Mouse (Mus musculus): Measurements from ENCODE around the gene Gm20388.

Gene Gm20388

DNA sequence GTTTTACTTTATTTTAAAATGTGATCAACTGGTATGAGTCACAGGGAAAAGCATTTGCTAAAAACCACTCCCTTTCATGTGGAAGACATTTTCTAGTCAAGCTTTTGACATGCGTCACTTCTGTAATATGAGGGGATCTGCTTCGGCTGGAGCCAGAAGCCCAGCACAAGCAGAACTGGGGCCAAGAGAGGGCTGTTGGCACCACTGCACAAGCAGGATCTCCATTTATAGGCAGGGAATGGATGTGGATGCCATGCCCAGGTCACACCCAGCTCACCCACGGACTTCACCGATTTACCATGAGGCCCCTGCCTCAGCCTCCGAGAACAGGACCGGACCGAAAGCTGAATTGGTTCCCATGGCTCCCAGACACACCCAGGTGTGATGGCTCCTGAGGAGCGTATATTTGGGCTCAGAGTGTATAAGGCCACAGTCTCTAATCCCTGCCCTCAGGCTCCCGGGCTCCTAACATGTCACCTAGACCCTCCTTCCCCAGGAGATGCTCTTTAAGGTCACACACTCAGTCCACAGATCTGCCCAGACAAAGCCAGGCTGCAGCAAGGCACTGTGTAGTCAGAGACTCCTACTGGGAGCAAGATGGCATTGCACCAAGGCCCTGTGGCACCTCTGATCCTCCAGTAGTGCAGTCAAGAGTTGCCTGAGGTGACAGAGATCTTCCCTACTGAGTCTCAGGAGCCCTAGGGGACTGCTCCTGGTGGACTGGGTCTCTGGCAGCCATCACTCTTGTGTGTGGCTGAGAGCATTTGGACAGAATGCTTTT lies 4380.5 kb downstream of the Gm20388 start:
- DNase-seq: no peak

- no peak for DNase-seq
Measured at GRCm38 (mm10) chr8:124291693-124292092, 4381.1 kb downstream of the Gm20388 start.

DNA sequence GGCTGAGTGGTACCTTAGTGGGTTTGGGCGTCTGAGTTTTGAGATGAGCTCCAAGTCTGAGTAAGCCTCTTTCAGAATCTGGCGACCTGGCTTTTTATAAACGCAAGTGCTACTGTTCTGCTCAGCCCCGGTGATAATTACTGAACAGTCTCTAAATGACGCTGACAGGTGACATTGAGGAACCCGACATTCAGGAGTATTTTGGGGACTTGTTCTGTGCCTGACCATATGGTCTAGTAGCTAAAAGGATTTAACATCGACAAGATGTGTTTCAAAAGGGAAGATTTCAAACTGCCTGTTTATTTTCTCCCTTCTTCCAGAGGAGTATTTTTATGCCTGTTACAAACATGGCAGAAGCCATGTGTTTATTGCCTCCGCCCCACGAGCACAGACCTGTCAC lies 4382.3 kb downstream of the Gm20388 start:
- DNase-seq: no peak

- no peak for DNase-seq
Measured at GRCm38 (mm10) chr8:124294425-124294824, 4383.8 kb downstream of the Gm20388 start.

DNA sequence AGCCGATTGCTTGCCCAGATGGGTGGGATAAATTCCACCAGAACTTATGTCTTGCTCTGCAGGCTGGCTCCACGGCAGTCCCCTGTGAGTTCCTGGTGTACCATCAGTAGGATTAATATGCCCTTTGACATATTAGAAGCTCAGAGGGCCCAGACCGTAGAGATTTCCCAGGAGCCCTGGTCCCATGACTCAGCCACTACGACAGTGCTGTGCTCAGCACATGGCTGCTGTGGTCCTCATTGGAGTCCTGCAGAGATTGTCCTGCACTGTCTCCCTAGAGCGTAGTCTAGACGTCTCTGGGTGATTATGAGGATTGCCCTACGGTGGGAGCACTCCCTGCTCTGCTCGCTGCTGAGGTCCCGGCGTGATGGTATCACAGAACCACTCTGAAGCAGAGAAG lies 4384.3 kb downstream of the Gm20388 start:
- DNase-seq: no peak

DNA sequence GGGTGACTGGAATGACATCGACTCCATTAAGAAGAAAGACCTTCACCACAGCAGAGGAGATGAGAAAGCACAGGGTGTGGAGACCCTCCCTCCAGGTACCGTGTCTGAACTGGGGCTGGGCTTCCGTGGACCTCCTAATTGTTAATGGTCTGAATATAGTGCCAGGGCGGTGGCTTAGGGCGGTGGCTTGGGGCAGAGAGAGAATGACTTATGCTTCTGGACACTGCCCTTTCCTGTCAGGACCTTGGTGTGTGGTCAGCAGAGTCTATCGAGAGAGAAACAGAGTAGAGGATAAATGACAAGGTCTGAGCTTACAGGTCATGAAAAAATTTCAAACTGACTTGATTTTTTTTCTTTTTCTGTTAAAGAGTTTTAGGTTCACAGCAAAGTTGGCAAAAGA lies 4384.7 kb downstream of the Gm20388 start:
- no peak for DNase-seq

- DNase-seq: no peak
Measured at GRCm38 (mm10) chr8:124301512-124301911, 4390.9 kb downstream of the Gm20388 start.

DNA sequence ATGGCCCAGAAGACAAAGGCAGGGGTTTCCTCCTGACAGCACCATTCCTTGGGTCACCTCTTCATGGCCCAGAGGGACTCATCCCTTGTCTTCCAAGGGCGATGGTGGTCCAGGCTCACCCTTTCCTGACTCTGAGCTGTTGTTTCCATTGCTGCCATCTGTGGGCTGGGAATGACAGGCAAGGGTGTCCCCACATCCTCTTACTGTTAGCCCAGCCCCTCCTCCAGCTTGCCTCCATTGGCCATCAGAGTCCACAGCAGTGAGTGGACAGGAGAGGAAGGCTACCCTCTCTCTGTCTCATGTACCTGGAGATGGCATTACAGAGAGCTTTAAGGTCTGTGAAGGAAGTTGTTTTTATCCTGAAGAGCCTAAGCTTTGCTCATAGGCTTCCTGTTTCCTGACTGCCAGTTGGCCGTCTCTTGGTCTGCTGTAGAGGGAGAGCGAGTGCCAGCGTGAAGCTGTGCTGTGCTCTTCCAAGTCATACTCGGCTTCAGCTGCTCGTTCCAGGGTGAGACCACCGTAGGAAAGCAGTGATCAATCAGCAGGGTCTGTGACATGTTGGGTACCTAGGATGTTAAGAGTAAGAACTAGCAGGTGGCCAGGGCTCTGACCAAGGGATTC lies 4391.4 kb downstream of the Gm20388 start:
- no peak for DNase-seq

DNA sequence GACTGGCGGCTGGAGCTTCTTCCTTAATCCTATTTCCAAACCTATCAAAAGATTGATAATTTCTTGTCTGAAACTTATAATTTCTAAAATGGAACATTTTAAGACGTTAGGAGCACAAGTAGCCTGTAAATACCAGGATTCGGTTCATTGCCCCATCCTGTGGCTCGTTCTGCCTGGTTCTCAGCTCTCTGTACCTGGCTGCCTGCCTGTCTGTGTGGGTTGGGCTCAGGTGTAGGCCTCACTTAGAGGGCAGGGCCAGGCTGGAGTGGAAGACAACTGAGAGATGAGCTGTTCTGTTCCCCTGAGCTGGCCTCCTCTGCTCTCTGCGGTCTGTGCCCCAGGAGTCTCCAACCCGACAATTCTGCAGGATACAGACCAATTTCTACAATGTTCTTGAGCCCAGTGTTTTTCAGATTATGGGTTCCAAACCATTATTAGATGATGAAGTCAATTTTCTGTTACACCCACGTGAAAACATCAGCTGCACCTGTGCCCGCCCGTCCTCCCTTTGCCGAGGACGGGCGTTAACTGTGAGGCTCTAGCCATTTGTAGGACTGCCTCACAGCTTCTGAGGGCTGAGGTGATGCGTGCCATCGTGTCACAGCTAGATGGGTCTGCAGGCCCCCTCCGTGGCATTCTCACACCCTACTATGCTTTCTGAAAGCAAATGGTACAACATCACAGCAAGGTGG lies 4392.7 kb downstream of the Gm20388 start:
- DNase-seq: no peak

DNA sequence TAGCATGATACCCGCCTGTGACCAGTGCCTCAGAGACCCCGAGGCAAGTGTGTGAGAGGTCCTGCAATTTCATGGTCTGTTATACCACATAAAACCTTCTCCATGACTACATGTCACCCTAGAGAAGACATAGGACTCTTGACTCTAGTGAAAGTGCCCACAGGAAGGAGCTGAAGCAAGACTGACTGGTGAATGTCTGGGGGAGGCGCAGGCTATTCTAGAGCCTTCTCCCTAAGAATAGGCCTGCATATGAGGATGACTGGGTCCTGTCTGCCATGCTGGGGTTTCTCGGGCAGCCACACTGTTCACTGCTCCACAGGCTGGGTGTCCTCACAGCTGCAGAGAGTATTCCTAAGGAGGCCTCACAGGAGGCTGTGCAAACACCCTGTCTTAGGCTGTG lies 4393.5 kb downstream of the Gm20388 start:
- DNase-seq: no peak

DNA sequence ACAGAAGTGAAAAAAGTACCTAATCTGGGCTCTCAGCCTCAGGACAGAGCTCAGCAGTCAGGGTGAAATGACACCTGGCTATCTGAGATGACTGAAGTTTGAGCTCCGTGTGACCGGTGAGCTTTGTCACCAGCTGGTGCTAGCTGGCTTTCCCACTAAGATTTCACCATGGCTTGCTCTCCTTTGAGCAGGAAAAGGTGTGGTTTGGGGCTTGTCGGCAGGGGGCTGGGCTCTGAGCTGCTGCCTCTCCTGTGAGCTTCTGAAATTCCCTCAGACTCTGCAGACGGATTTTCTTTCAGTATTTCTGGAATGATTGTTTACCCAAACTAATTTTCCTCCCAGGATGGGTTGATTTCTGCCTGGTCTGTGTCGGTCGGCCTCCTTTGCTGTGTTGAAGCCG lies 4395.9 kb downstream of the Gm20388 start:
- no peak for DNase-seq

DNA sequence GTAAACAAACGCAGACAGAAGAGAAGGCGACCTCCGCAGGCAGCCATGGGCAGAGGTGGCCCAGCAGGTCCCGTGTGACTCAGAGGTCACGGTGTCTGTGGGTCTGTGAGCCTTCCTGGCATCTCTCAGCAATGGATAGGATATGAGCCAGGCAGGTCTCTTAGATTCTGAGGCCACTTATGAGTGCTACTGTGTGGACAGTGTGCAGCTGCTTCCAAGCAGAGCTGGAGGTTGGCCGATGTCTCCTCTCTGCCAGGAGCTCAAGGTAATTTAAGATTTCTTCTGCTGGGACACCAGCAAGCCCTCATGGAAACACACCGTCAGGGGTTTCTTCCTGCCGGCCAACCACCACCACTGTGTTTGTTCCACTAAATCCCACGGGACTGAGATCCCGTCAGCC lies 4397.1 kb downstream of the Gm20388 start:
- no peak for DNase-seq

- no peak for DNase-seq
Measured at GRCm38 (mm10) chr8:124310509-124310908, 4399.9 kb downstream of the Gm20388 start.

GRCm38 (mm10) chr8:124311111-124311510 lies 4400.5 kb downstream of the Gm20388 start:
- DNase-seq: no peak

DNA sequence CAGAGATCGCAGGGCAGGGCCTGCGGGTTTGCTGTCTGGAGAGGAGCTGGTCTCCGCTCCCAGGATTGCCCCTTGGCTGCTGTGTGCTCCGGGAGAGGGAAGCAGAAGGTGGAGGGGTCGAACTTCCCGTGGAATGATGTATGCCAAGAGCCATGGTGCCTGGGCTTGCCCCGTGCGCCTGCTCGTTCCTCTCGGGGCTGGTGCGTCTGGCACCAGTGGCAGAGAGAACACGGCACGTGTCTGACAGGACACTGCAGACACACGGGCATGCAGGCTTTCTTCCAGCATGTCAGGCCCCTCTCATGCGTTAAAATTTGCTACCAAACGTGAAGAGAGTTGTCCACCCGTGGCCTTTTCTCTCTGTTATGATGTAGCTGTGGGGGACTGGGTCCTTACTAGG lies 4401.1 kb downstream of the Gm20388 start:
- DNase-seq: no peak

DNA sequence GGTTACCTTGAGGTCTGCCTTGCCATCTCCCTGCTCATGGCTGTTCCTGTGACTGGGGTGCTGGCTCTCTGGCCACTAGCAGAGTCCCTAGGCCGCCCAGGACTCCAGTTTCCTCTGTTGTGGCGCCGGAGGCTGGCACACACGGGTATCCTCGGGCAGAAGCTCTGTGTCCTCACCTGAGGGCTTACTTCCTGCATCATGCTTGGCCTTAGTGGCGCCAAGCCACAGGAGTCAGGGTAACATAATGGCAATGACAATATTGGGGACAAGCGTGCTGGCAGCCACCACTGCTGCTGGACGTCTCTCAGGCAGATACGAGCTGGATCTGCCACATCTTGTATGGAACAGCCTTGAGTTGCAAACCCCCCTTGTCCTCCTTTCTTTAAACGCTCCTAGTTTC lies 4401.6 kb downstream of the Gm20388 start:
- DNase-seq: no peak

DNA sequence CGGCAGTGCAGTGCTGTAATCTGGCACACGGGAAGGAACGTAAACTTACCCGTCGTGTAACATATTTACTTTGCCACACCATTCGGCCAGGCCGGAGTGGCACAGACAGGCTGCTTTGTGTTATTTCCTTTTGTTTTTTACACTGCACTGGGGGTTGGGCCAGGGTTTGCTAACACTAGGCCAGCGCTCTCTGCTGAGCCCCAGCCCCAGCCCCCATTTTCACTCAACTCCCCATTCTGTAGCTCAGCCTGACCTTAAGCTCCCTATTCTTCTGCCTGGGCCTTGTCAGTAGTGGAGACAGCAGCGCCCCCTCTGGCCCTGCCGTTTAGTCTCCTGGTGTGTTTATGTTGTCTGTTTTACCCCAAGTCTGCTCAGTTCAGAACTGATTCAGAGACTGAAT lies 4404.2 kb downstream of the Gm20388 start:
- DNase-seq: no peak

DNA sequence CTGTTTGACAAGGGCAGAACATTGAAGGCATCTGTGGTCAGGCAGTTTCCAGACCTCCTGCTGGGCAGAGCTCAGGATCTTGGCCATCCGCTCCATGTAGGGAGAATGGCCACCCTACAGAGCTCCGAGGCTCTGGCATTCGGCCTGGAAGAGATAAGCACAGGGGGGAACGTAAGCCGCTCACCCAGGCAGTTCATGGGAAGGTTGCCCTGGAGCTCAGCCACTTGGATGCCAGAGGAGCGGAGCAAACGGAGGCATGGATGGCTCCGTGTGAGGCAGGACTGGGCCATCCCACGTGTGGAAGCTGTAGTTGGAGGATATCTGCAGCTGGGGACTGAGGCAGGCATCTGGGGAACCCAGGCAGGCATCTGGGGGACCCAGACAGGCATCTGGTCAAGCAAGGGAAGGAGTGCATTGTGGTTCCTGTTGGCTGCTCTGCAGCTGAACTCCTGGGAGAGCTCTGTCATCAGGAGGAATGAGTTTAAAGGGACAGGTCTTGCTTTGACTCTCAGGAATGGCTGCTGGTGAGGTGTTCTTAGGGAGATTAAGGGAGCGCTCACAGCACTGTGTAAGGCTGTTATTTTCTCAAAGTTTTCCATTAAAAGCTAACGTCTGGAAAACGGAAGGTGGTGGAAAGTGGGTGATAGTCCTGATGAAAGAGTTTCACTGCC lies 4406.0 kb downstream of the Gm20388 start:
- no peak for DNase-seq

GRCm38 (mm10) chr8:124317191-124317682 lies 4406.6 kb downstream of the Gm20388 start:
- DNase-seq: no peak

- peak; percentile 67 to 76 for DNase-seq
Measured at GRCm38 (mm10) chr8:124317821-124318220, 4407.2 kb downstream of the Gm20388 start.

GRCm38 (mm10) chr8:124318612-124319315 lies 4408.1 kb downstream of the Gm20388 start:
- no peak for DNase-seq

- DNase-seq: no peak
Measured at GRCm38 (mm10) chr8:124319316-124319652, 4408.6 kb downstream of the Gm20388 start.
